Mouse (Mus musculus) spleen, embryonic (tissue): Measurements from ENCODE around the gene Myl9.
"Not testable (repeated sequence)": the region's sequence is repeated elsewhere in the genome, so short reads cannot be mapped to it uniquely, and the experiment has no call there.

Source experiments
- CTCF ChIA-PET: fragments of 350-600 bp; sonication (Branson Sonifier 250); formaldehyde crosslinking; loops from one replicate; lab custom pipeline; 2022; lab: Charles Lee

Myl9 gene

DNA sequence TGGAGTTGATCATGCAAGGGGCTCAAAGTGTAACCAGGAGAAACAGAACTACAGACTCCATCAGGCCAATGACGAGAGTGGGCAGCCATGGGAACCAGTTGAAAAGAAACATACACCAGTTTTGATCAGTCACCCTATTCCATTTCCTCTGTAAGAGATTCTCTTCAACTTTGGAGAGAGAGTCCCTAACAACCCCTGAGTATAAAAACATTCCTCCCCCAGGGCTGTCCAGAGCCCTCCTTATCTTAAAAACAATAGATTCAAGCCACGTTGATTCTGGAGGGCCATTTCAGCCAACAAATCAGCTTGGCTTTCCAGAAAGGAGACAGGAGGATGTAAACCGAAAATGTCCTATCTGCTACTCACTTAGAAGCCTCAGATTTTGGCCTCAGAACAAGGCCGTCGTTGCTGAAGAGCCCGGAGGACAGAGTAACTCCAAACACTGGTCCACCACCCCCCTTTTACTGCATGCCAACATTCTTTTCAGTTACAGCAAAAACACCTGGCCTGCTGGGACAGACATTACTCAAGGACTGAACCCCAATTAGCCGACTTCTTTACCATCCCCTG is 8.9 kb downstream of the Myl9 start:
- CTCF ChIA-PET = interaction anchor here (0.7 kb wide), 1 partner anchor 314 kb away, joined by 10 read pairs; no protein-coding TSS in a partner anchor

DNA sequence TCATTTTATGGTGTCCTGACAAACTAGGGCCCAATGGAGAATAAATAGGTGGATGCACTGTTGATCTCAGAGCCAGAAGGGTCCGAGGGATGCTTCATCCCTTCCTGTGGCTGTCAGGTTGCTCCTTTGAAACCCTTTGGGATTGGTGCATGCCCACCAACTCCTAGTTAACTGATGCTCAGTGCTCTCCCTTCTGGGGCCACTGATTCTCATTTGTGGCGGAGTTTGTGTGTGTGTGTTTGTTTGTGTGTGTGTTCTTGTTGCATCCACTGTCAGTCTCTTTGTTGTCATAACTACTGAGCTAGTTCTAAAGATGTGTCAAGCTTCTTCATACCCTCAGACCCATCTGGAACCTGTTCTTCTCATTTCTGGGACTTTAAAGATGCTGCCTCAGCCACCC is 9.7 kb downstream of the Myl9 start:
- CTCF ChIA-PET = interaction anchor here (0.7 kb wide), 1 partner anchor 313 kb away, joined by 10 read pairs; no protein-coding TSS in a partner anchor

DNA sequence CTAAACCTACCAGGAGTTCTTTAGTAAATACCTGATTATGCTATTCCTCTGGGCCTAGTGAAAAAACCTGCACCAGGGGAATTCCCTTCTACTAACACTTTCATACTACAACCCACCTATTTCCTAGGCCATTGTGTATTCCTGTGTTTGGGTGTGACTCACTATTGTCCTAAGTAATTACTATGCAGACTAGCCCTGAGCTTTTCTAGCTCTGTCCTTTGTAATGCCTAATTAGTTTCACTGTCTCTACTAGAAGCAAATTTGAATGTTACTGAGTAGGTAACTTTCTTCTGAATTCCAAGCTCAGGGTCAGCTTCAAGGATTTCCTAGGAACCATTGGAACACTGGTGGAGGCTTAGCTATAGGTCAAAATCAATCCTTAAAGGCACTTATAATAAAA is 11.1 kb downstream of the Myl9 start:
- CTCF ChIA-PET = not testable (repeated sequence)

GRCm38 (mm10) chr2:156787090-156787775 is 12.0 kb downstream of the Myl9 start:
- CTCF ChIA-PET = no interaction called here

GRCm38 (mm10) chr2:156787776-156788105 is 12.5 kb downstream of the Myl9 start:
- CTCF ChIA-PET = no interaction called here

DNA sequence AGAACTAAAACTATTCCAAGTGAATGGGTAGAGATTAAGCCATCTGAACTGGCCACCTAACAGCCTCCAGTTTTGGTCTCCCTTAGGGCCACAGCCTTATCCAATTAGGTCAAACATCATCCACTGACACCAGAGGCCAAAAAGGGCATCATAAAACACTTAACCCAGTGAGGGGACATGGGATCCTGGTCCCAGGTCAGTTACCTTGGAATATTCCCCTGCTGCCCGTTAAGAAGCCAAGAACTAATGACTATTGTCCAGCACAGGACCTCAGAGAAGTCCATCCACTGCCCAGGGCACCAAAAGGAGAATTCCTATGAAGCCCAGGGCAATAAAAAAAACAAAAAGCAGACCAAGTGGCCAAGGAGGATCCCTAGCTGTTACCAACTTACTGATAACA is 13.6 kb downstream of the Myl9 start:
- CTCF ChIA-PET = interaction anchor here (0.5 to 0.6 kb wide), 2 partner anchors 69 to 236 kb away, joined by 4 read pairs; partner anchors contain the start of gene 4930518I15Rik

GRCm38 (mm10) chr2:156798516-156798915 is 23.3 kb downstream of the Myl9 start:
- CTCF ChIA-PET = interaction anchor here (0.9 kb wide), 1 partner anchor 12 kb away, joined by 3 read pairs; no protein-coding TSS in a partner anchor

DNA sequence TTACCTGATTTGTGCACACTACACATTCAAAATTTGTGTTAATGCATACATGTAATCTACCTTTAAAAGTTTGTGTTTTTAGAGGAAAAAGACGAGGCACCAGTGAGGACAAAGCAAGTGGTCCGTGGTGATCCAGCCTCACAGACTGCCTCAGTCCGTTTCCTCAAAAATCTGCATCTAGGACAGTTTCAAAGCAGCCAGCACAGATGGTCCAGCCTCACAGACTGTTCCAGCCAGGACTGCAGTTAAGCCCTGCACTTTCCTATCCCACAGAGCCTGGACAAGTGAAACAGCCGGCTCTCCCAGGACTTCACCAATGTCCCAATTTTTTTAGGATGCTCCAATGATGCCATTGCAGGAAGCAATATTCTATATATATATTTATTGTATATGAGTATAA is 25.8 kb downstream of the Myl9 start:
- CTCF ChIA-PET = no interaction called here

DNA sequence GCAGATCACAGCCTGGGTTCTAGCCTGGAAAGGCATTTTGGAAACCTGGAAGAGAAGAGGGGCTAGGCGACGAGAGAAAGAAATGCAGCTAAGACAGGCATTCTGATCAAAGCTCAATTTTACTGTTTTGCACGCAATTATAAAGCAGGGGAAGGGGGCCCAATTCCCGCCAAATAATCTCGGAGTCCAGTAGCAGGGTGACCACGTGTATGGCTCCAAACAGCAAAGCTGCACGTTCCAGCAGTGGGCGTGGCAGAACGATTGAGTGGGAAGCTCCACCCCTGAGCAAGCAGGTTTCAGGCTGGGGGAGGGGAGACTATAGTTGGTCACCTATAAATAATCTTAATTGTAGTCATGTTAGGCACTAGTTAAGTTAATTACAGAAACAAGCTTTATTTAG is 26.9 kb downstream of the Myl9 start:
- CTCF ChIA-PET = not testable (repeated sequence)

DNA sequence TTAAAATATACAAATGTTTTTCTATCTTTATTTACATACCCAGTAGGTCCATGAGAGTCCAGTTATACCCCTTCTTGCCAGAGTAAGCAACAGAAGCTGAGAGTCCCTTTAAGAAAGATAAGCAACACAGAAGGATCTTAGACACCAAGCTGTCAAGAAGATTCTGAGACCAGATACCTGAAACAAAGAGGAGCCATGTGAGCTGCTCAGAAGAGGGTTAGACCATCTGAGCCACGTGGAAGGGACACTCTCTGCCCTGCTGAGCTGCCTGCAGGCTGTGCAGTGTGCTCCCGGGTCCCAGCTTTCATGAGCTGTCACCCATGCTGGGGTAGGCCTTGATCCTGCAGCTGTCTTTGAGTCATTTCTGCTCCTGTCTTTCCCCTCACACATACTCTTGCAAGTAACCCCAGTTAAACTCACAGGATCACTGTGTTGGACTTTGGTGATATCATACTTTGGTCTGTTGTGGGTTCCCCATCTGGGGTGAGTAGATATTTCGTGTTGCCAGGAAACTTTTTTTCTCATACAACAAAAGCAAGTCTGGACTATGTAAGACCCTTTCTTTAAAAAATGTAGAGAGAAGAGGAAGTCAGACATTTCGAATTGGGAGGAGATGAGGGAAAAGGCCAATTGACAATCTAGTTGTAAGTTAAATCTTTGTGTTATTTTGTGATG is 28.6 kb downstream of the Myl9 start:
- CTCF ChIA-PET = no interaction called here

DNA sequence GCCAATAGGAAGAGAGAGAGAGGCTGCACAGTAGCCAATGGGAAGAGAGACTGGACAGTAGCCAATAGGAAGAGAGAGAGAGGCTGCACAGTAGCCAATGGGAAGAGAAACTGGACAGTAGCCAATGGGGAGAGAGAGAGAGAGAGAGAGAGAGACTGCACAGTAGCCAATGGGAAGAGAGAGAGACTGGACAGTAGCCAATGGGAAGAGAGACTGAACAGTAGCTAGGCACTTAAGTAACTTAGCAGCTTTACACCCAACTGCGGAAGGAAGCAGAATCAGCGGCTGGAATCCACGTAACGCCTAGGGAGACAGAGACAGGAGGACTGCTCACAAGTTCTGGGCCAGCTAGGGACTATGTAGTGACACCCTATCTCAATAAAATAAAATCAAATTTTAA is 29.4 kb downstream of the Myl9 start:
- CTCF ChIA-PET = no interaction called here

- CTCF ChIA-PET = no interaction called here
Observed at GRCm38 (mm10) chr2:156806886-156807285, 31.7 kb downstream of the Myl9 start.

- CTCF ChIA-PET = interaction anchor here (0.8 kb wide), 1 partner anchor 1326 kb away, joined by 9 read pairs; no protein-coding TSS in a partner anchor
Observed at GRCm38 (mm10) chr2:156809579-156809978, 34.4 kb downstream of the Myl9 start.

DNA sequence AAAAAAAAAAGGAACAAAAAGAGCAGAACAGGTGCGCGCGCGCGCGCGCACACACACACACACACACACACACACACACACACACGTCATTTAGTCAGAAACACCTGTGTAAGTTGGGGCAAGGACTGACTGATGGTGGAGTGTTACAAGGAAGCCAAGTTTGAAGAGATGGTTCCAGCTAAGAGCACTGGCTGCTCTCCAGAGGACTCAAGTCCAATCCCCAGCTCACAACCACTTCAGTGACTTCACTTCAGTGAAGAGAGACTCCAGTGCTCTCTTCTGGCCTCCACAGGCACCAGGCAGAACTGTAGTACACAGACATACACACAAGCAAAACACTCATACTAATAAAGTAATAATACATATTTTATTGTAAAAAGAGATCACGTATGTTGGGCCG is 35.5 kb downstream of the Myl9 start:
- CTCF ChIA-PET = interaction anchor here (0.7 to 0.9 kb wide), 2 partner anchors 12 to 175 kb away, joined by 3 to 7 read pairs; no protein-coding TSS in a partner anchor

DNA sequence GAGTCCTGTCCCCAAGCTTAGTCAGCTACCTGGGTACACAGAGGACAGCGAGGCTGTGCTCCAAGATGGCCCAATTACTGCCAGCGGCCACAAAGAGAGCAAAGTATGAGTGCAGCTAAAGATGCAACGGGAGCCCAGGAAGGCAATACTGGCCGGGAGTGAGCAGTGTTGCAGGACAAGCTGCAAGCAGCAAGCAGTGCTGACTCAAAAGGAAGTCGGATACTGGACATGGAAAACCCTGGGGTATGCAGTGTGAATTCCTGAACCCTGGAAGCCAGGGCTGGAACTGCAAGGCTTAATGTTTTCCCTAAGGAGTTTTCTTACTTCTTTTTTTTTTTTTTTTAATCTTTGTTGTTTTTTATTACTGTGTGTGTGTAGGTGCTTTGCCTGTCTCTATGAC is 36.3 kb downstream of the Myl9 start:
- CTCF ChIA-PET = interaction anchor here (0.9 kb wide), 1 partner anchor 45 kb away, joined by 4 read pairs; no protein-coding TSS in a partner anchor

DNA sequence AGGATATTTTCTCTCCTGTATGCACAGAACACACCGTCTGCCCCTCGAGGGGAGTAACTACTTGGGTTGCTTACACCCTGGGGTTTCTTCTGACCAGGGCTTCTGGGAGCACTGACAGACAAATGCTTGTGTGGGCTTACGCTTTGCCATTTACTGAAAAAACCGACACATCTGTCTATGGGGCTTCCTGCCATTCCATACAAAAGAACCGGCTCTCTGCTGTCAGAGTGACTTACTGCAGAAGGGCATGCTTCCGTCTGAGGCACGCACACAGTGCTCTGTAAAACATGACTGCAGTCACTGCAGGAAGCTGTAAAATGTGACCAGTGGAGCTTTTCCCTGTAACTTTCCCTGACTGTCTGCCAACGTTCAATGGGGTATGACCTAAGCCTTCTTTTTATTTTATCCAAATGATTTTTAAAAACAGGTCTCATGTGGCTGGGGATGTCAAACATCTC is 39.2 kb downstream of the Myl9 start:
- CTCF ChIA-PET = no interaction called here

DNA sequence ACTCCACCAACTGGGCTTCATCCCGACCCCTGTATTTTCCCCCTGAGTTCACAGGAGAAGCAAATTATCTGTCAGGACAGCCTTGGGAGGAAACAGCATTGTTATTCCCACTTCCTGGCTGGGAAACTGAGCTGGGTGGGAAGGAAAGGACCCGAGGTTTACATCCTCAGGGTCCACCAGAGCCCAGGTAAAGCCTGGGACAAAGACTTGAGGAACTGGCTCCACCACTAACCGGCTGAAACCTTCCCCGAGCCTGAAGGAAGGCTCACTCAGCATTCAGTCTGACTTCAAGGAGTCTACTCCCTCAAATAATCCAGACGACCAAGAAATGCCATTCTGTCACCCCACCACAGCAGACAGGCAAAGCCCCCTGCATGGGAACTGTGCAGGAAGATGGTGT is 39.7 kb downstream of the Myl9 start:
- CTCF ChIA-PET = no interaction called here

- CTCF ChIA-PET = no interaction called here
Observed at GRCm38 (mm10) chr2:156815412-156815811, 40.2 kb downstream of the Myl9 start.

DNA sequence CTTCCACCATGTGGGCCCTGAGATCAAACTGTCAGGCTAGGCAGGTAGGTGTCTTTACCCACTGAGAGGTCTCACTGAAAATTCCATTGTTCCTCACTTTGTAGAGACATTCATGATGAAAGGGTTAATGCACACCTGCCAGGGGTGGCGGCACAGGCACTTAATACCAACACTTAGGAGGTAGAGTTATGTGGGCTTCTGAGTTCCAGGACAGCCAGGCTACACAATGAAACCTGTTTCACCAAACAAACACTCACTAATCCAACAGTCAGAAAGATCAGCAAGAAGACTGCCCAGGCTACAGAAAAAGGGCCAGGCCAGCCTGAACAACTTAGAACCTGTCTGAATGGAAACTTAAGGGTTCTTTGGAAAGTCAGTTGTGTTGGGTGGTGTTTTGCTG is 40.9 kb downstream of the Myl9 start:
- CTCF ChIA-PET = no interaction called here

GRCm38 (mm10) chr2:156825128-156825527 is 49.9 kb downstream of the Myl9 start:
- CTCF ChIA-PET = not testable (repeated sequence)
